Mouse (Mus musculus) C2C12 (cell line): ENCODE results near the gene Cmtr1.
"Not testable (repeated sequence)": the region's sequence is repeated elsewhere in the genome, so short reads cannot be mapped to it uniquely, and the experiment has no call there.

Source experiments
- CEBPB ChIP-seq: IDR thresholded peaks from one replicate; pipeline ENCODE4 v1.6.1; 2011; ENCODE audit warnings: low read depth, mild to moderate bottlenecking, control low read depth, moderate library complexity
- CTCF ChIP-seq: IDR thresholded peaks from one replicate; pipeline ENCODE4 v1.5.1; 2011; ENCODE audit not compliant: control insufficient read depth, insufficient read depth, insufficient read length
- FOSL1 ChIP-seq: IDR thresholded peaks from one replicate; pipeline ENCODE4 v1.8.0; 2011; ENCODE audit warnings: mild to moderate bottlenecking, low read length; ENCODE audit not compliant: poor library complexity, insufficient read depth, severe bottlenecking
- MAX ChIP-seq: IDR thresholded peaks from one replicate; pipeline ENCODE4 v1.6.1; 2011; ENCODE audit warnings: mild to moderate bottlenecking, control low read depth
- MYOD1 ChIP-seq: IDR thresholded peaks from one replicate; pipeline ENCODE4 v1.6.1; 2011; ENCODE audit warnings: low read depth; ENCODE audit not compliant: control insufficient read depth, insufficient read length
- MYOG ChIP-seq: IDR thresholded peaks from one replicate; pipeline ENCODE4 v1.6.1; 2011; ENCODE audit not compliant: control insufficient read depth, insufficient read length; ENCODE audit errors: extremely low read depth
- USF1 ChIP-seq: IDR thresholded peaks from one replicate; pipeline ENCODE4 v1.6.1; 2011; ENCODE audit warnings: low read depth, mild to moderate bottlenecking, control low read depth, moderate library complexity

DNA sequence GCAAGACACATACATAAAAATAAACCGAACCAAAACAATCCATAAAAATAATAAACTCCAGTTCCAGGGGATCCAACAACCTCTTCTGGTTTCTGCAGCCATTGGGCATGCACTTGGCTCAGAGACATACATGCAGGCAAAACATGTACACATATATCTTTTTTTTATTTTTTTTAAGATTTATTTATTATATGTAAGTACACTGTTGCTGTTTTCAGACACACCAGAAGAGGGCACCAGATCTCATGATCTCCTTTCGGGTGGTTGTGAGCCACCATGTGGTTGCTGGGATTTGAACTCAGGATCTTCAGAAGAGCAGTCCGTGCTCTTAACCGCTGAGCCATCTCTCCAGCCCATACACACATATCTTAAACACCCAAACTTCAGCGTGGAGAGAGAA is 46.9 kb upstream of the Cmtr1 start:
- TF ChIP-seq CTCF, CEBPB, MAX, USF1, MYOD1, FOSL1, MYOG: not testable (repeated sequence)
